Mouse (Mus musculus) stomach, embryonic 16.5 days (tissue): ENCODE measurements around the gene Klhl3. TPM values are rescaled to one million over a fixed set of nuclear protein-coding genes. Genes with fewer than 3 reads are reported as not detected.

ENCODE experiments used
- ATAC-seq: fragments of 200-750 bp; cut with Nextera tagmentation; 2 replicates; pipeline ENCODE4 v1.8.0; 2017; ENCODE audit warnings: moderate number of reproducible peaks, moderate TSS enrichment; ENCODE audit not compliant: insufficient read depth, low FRiP score
- H3K27ac ChIP-seq: fragments of 300-500 bp; sonication (generic); 2 replicates; pipeline ENCODE4 v1.5.1; 2014; ENCODE audit warnings: low read length
- H3K27me3 ChIP-seq: fragments of 300-500 bp; sonication (generic); 2 replicates; pipeline ENCODE4 v1.6.1; 2014; ENCODE audit warnings: low read length, control low read depth, mixed read lengths; ENCODE audit not compliant: control insufficient read depth, insufficient read depth
- H3K36me3 ChIP-seq: fragments of 300-500 bp; sonication (generic); 2 replicates; pipeline ENCODE4 v1.6.1; 2014; ENCODE audit warnings: low read length; ENCODE audit not compliant: control insufficient read depth, insufficient read depth
- H3K4me1 ChIP-seq: fragments of 300-500 bp; sonication (generic); 2 replicates; pipeline ENCODE4 v1.6.1; 2014; ENCODE audit warnings: low read length, control low read depth, mixed read lengths; ENCODE audit not compliant: control insufficient read depth, insufficient read depth
- H3K4me2 ChIP-seq: fragments of 300-500 bp; sonication (generic); 2 replicates; pipeline ENCODE4 v1.6.1; 2014; ENCODE audit warnings: low read depth, low read length, mixed read lengths
- H3K4me3 ChIP-seq: fragments of 300-500 bp; sonication (generic); replicated peaks from 2 replicates; pipeline ENCODE4 v1.5.1; 2014; ENCODE audit warnings: mild to moderate bottlenecking, low read length
- H3K9ac ChIP-seq: fragments of 300-500 bp; sonication (generic); 2 replicates; pipeline ENCODE4 v1.6.1; 2014; ENCODE audit warnings: low read length
- H3K9me3 ChIP-seq: fragments of 300-500 bp; sonication (generic); replicated peaks from 2 replicates; pipeline ENCODE4 v1.6.1; 2016; ENCODE audit warnings: low read length, control low read depth; ENCODE audit not compliant: control insufficient read depth
- WGBS: fragments of 180-500 bp; shearing (Covaris S2); extraction: QIAGEN DNeasy Blood & Tissue Kit; methylation state at CpG from one replicate; pipeline ENCODE4 v1.1.7; 2014; 5-methylcytosine and 5-hydroxymethylcytosine counted together
- polyA plus RNA-seq: library from polyadenylated mRNA; unstranded; fragments of >200 nt; fragmentation: Nextera tagmentation; extraction: Ambion mirVana; gene quantifications from 2 replicates; pipeline ENCODE4 v1.2.1, GENCODE M21; 2015

Gene Klhl3
- polyA plus RNA-seq, 1 experiment from 2014 or later: 2.9 TPM

- Histone ChIP-seq H3K4me3 (peak overlapping the region; percentile 97), H3K27me3 (no peaks in the 10 kb centered on the region), H3K27ac (peak overlapping the region; percentile 98), H3K9me3 (no peaks in the 10 kb centered on the region), H3K36me3 (no peaks in the 10 kb centered on the region), H3K4me2 (peak overlapping the region; percentile 77), H3K4me1 (peaks cover 28% of the 10 kb centered on the region), H3K9ac (peak overlapping the region; percentile 100)
- under 1% methylated on average over 81 of the region's 81 CpGs for WGBS
- ATAC-seq: peak; percentile 14; the same call in 1 of the 2 replicates
These were observed 14.5 kb upstream of the Klhl3 start for GRCm38 (mm10) chr13:58127766-58128361.

- H3K4me2 ChIP-seq: peak overlapping the region; percentile 77
- no peak for ATAC-seq
- H3K27ac ChIP-seq: peak overlapping the region; percentile 98
- peaks cover 28% of the 10 kb centered on the region for H3K4me1 ChIP-seq
- no peaks in the 10 kb centered on the region for H3K36me3 ChIP-seq
- H3K9ac ChIP-seq: peak overlapping the region; percentile 100
- H3K9me3 ChIP-seq: no peaks in the 10 kb centered on the region
- H3K27me3 ChIP-seq: no peaks in the 10 kb centered on the region
- peak overlapping the region; percentile 97 for H3K4me3 ChIP-seq
- WGBS: under 1% methylated on average over 75 of the region's 92 CpGs
These were observed 13.7 kb upstream of the Klhl3 start for GRCm38 (mm10) chr13:58126862-58127765.

GRCm38 (mm10) chr13:58126126-58126525, 12.7 kb upstream of the Klhl3 start:
- peak overlapping the region; percentile 46 for H3K4me3 ChIP-seq
- H3K36me3 ChIP-seq: no peaks in the 10 kb centered on the region
- H3K4me2 ChIP-seq: peak overlapping the region; percentile 77
- ATAC-seq: no peak
- WGBS: 17% methylated on average over 7 of the region's 7 CpGs
- no peaks in the 10 kb centered on the region for H3K27me3 ChIP-seq
- H3K27ac ChIP-seq: no peak overlapping the region
- peak overlapping the region; percentile 47; the same call in 1 of the 2 replicates for H3K9ac ChIP-seq
- H3K9me3 ChIP-seq: no peaks in the 10 kb centered on the region
- H3K4me1 ChIP-seq: peaks cover 28% of the 10 kb centered on the region

- Histone ChIP-seq H3K27me3 (no peaks in the 10 kb centered on the region), H3K9ac (no peak overlapping the region), H3K4me2 (no peak overlapping the region), H3K9me3 (no peaks in the 10 kb centered on the region), H3K36me3 (no peaks in the 10 kb centered on the region), H3K27ac (no peak overlapping the region), H3K4me1 (peaks cover 26% of the 10 kb centered on the region), H3K4me3 (no peak overlapping the region)
- 48% methylated on average over 2 of the region's 2 CpGs for WGBS
- no peak for ATAC-seq
These were observed 11.6 kb upstream of the Klhl3 start for GRCm38 (mm10) chr13:58124989-58125388.

GRCm38 (mm10) chr13:58124278-58124677, 10.9 kb upstream of the Klhl3 start:
- peaks cover 22% of the 10 kb centered on the region for H3K4me1 ChIP-seq
- no peak for ATAC-seq
- H3K27me3 ChIP-seq: no peaks in the 10 kb centered on the region
- no peaks in the 10 kb centered on the region for H3K9me3 ChIP-seq
- no peak overlapping the region for H3K27ac ChIP-seq
- WGBS: 79% methylated on average over 3 of the region's 3 CpGs
- no peak overlapping the region for H3K4me2 ChIP-seq
- H3K36me3 ChIP-seq: no peaks in the 10 kb centered on the region
- H3K9ac ChIP-seq: no peak overlapping the region
- no peak overlapping the region for H3K4me3 ChIP-seq

GRCm38 (mm10) chr13:58123381-58123780, 10.0 kb upstream of the Klhl3 start:
- no peak overlapping the region for H3K4me2 ChIP-seq
- H3K9ac ChIP-seq: no peak overlapping the region
- H3K27me3 ChIP-seq: no peaks in the 10 kb centered on the region
- H3K27ac ChIP-seq: no peak overlapping the region; the same call in 1 of the 2 replicates
- 36% methylated on average over 8 of the region's 8 CpGs for WGBS
- H3K4me3 ChIP-seq: no peak overlapping the region
- H3K9me3 ChIP-seq: no peaks in the 10 kb centered on the region
- ATAC-seq: no peak
- H3K36me3 ChIP-seq: no peaks in the 10 kb centered on the region
- H3K4me1 ChIP-seq: peaks cover 22% of the 10 kb centered on the region

GRCm38 (mm10) chr13:58122786-58123297, 9.4 kb upstream of the Klhl3 start:
- WGBS: 46% methylated on average over 10 of the region's 10 CpGs
- Histone ChIP-seq H3K4me1 (peaks cover 22% of the 10 kb centered on the region), H3K36me3 (no peaks in the 10 kb centered on the region), H3K27ac (no peak overlapping the region), H3K9ac (no peak overlapping the region), H3K4me3 (no peak overlapping the region), H3K4me2 (no peak overlapping the region), H3K27me3 (no peaks in the 10 kb centered on the region), H3K9me3 (no peaks in the 10 kb centered on the region)
- no peak for ATAC-seq

- H3K27ac ChIP-seq: no peak overlapping the region
- no peak overlapping the region for H3K4me2 ChIP-seq
- H3K9me3 ChIP-seq: no peaks in the 10 kb centered on the region
- no peaks in the 10 kb centered on the region for H3K36me3 ChIP-seq
- peaks cover 14% of the 10 kb centered on the region for H3K4me1 ChIP-seq
- no peak for ATAC-seq
- 58% methylated on average over 8 of the region's 8 CpGs for WGBS
- H3K4me3 ChIP-seq: no peak overlapping the region
- no peaks in the 10 kb centered on the region for H3K27me3 ChIP-seq
- no peak overlapping the region for H3K9ac ChIP-seq
These were observed 4.1 kb upstream of the Klhl3 start for GRCm38 (mm10) chr13:58117318-58118017.
